Mouse (Mus musculus): ENCODE measurements around the gene Olfr538. TPM values are rescaled to one million over a fixed set of nuclear protein-coding genes. Genes with fewer than 3 reads are reported as not detected.
"Not testable (repeated sequence)": the region's sequence is repeated elsewhere in the genome, so short reads cannot be mapped to it uniquely, and the experiment has no call there.

The Olfr538 gene
- polyA plus RNA-seq (2014; fragmentation: Nextera tagmentation; extraction: Ambion mirVana): not detected in 2 replicates

DNA sequence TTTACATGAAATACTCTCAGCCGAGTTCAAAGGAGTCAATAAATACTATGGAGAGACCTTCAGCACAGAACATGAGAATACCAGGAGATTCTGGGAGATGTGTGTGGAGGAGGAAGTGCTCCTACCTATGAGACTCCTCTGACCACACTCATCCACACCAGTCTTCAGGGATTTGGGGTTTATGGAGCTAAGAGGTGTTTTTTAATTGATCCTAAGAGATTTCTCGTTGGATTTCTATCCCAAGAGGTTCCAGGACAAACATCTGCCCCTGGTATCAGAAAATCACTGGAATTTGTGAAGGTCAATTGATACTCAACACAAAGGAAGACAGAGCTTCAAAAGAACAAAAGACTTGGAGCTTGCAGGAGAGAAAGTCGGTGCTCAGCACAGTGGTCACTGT is at the start of gene Olfr538:
Gene Olfr538 (plus strand): TSS at position 301 of the 400 bp plus-strand sequence.
- H3K4me2 ChIP-seq (ENCODE audit: low read length): no peak within 1 kb of the TSS
- 68% methylated on average over 3 of the region's 3 CpGs for WGBS
- no peaks in the 10 kb centered on the region for H3K9me3 ChIP-seq (replicated peaks; ENCODE audit: control insufficient read depth, low read length)
- no peak within 1 kb of the TSS for H3K4me3 ChIP-seq (ENCODE audit: low read depth, low read length)
- no peak for ATAC-seq
- H3K27ac ChIP-seq (ENCODE audit: low read depth, low read length): no peak within 1 kb of the TSS
- no peaks in the 10 kb centered on the region for H3K4me1 ChIP-seq (ENCODE audit: control insufficient read depth, insufficient read depth, low read length)
- no peaks in the 10 kb centered on the region for H3K27me3 ChIP-seq (replicated peaks; ENCODE audit: control insufficient read depth, insufficient read depth, low read length)
- no peak for DNase-seq (ENCODE audit: low spot score)
- H3K9ac ChIP-seq (ENCODE audit: low read length): no peak within 1 kb of the TSS
- H3K36me3 ChIP-seq (ENCODE audit: control insufficient read depth, insufficient read depth, low read length): no peaks in the 10 kb centered on the region

DNA sequence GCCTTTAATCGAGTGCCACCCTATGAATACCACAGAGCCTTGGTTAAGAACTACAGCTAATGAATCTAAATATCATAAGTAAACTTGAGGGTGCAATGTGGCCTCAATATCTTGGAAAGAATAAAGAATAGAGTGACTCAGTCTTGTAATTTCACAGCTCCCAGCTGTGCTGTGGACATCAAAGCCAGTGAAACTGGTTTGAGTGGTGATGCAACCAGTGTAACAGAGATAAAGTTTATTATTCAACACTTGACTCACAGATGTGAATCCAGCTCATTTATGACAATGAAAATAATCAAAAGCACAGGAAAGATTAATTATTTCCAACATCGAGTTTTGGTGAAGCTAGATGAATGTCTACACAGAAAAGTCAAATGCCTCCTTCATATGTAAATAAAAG is 27.9 kb upstream of the Olfr538 start:
- WGBS: 76% methylated on average over 2 of the region's 2 CpGs
- Histone ChIP-seq H3K9me3 (replicated peaks; ENCODE audit: control insufficient read depth, low read length) (no peaks in the 10 kb centered on the region), H3K4me2 (ENCODE audit: low read length) (no peak overlapping the region), H3K9ac (ENCODE audit: low read length) (no peak overlapping the region), H3K4me1 (ENCODE audit: control insufficient read depth, insufficient read depth, low read length) (no peaks in the 10 kb centered on the region), H3K27ac (ENCODE audit: low read depth, low read length) (no peak overlapping the region), H3K27me3 (replicated peaks; ENCODE audit: control insufficient read depth, insufficient read depth, low read length) (no peaks in the 10 kb centered on the region), H3K4me3 (ENCODE audit: low read depth, low read length) (no peak overlapping the region), H3K36me3 (ENCODE audit: control insufficient read depth, insufficient read depth, low read length) (no peaks in the 10 kb centered on the region)
- no peak for DNase-seq (ENCODE audit: low spot score)
- ATAC-seq: no peak

DNA sequence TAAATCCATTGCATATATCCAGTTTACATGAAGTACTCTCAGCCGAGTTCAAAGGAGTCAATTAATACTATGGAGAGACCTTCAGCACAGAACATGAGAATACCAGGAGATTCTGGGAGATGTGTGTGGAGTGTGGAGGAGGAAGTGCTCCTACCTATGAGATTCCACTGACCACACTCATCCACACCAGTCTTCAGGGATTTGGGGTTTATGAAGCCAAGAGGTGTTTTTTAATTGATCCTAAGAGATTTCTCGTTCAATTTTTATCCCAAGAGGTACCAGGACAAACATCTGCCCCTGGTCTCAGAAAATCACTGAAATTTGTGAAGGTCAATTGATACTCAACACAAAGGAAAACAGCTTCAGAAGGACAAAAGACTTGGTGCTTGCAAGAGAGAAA is 33.3 kb downstream of the Olfr538 start, which contains the start of gene Olfr46:
Gene Olfr46 (plus strand): TSS at position 301 of the 400 bp plus-strand sequence.
- ATAC-seq; H3K9ac ChIP-seq (ENCODE audit: low read length); H3K4me3 ChIP-seq (ENCODE audit: low read depth, low read length); DNase-seq (ENCODE audit: low spot score); H3K36me3 ChIP-seq (ENCODE audit: control insufficient read depth, insufficient read depth, low read length); H3K27me3 ChIP-seq (replicated peaks; ENCODE audit: control insufficient read depth, insufficient read depth, low read length); H3K27ac ChIP-seq (ENCODE audit: low read depth, low read length); H3K4me2 ChIP-seq (ENCODE audit: low read length); H3K9me3 ChIP-seq (replicated peaks; ENCODE audit: control insufficient read depth, low read length); H3K4me1 ChIP-seq (ENCODE audit: control insufficient read depth, insufficient read depth, low read length): not testable (repeated sequence)
- 85% methylated on average over 2 of the region's 2 CpGs for WGBS

Other genes with a start within 250 kb of the Olfr538 start
- gene Olfr525, start 247.0 kb upstream of the Olfr538 start, polyA plus RNA-seq (2014; fragmentation: Nextera tagmentation; extraction: Ambion mirVana): not detected in 2 replicates
- gene Olfr527, start 233.9 kb upstream of the Olfr538 start, polyA plus RNA-seq (2014; fragmentation: Nextera tagmentation; extraction: Ambion mirVana): not detected in 2 replicates
- not detected in 2 replicates for gene Olfr60, start 206.2 kb upstream of the Olfr538 start, polyA plus RNA-seq (2014; fragmentation: Nextera tagmentation; extraction: Ambion mirVana)
- not detected in 2 replicates for gene Olfr530, start 191.6 kb upstream of the Olfr538 start, polyA plus RNA-seq (2014; fragmentation: Nextera tagmentation; extraction: Ambion mirVana)
- gene Olfr531, start 165.0 kb upstream of the Olfr538 start, polyA plus RNA-seq (2014; fragmentation: Nextera tagmentation; extraction: Ambion mirVana): not detected in 2 replicates
- gene Olfr532, start 146.2 kb upstream of the Olfr538 start, polyA plus RNA-seq (2014; fragmentation: Nextera tagmentation; extraction: Ambion mirVana): not detected in 2 replicates
- not detected in 2 replicates for gene Olfr533, start 104.5 kb upstream of the Olfr538 start, polyA plus RNA-seq (2014; fragmentation: Nextera tagmentation; extraction: Ambion mirVana)
- not detected in 2 replicates for gene Olfr535, start 83.7 kb upstream of the Olfr538 start, polyA plus RNA-seq (2014; fragmentation: Nextera tagmentation; extraction: Ambion mirVana)
- not detected in 2 replicates for gene Olfr536, start 60.5 kb upstream of the Olfr538 start, polyA plus RNA-seq (2014; fragmentation: Nextera tagmentation; extraction: Ambion mirVana)
- not detected in 2 replicates for gene Olfr46, start 33.4 kb downstream of the Olfr538 start, polyA plus RNA-seq (2014; fragmentation: Nextera tagmentation; extraction: Ambion mirVana)
- not detected in 2 replicates for gene Olfr61, start 61.1 kb downstream of the Olfr538 start, polyA plus RNA-seq (2014; fragmentation: Nextera tagmentation; extraction: Ambion mirVana)
- not detected in 2 replicates for gene Olfr53, start 78.6 kb downstream of the Olfr538 start, polyA plus RNA-seq (2014; fragmentation: Nextera tagmentation; extraction: Ambion mirVana)
- not detected in 2 replicates for gene Olfr539, start 92.0 kb downstream of the Olfr538 start, polyA plus RNA-seq (2014; fragmentation: Nextera tagmentation; extraction: Ambion mirVana)
- not detected in 2 replicates for gene Olfr45, start 114.1 kb downstream of the Olfr538 start, polyA plus RNA-seq (2014; fragmentation: Nextera tagmentation; extraction: Ambion mirVana)
- gene Olfr541, start 129.4 kb downstream of the Olfr538 start, polyA plus RNA-seq (2014; fragmentation: Nextera tagmentation; extraction: Ambion mirVana): not detected in 2 replicates
- not detected in 2 replicates for gene Cyp2e1, start 195.9 kb downstream of the Olfr538 start, polyA plus RNA-seq (2014; fragmentation: Nextera tagmentation; extraction: Ambion mirVana)
- 0.23 and 0.45 TPM in 2 replicates for gene Syce1, start 220.0 kb downstream of the Olfr538 start, polyA plus RNA-seq (2014; fragmentation: Nextera tagmentation; extraction: Ambion mirVana)